Mouse (Mus musculus): ENCODE measurements around the gene Dhfr. TPM values are rescaled to one million over a fixed set of nuclear protein-coding genes. Genes with fewer than 3 reads are reported as not detected.
"Not testable (repeated sequence)": the region's sequence is repeated elsewhere in the genome, so short reads cannot be mapped to it uniquely, and the experiment has no call there.

The Dhfr gene
- total RNA-seq, 2 experiments from 2014 or later, result 1.3 to 1.8 TPM

GRCm38 (mm10) chr13:92371466-92371865 is 16.9 kb downstream of the Dhfr start:
- DNase-seq (ENCODE audit: extremely low spot score in 1 of 2, low spot score in 1 of 2), result not testable (repeated sequence)

- no peak for DNase-seq (ENCODE audit: extremely low spot score in 1 of 2, low spot score in 1 of 2)
Measured at GRCm38 (mm10) chr13:92387367-92387766, 32.8 kb downstream of the Dhfr start.

GRCm38 (mm10) chr13:92393047-92393661 is 38.6 kb downstream of the Dhfr start:
- no peak for DNase-seq (ENCODE audit: extremely low spot score in 1 of 2, low spot score in 1 of 2)

- DNase-seq (ENCODE audit: extremely low spot score in 1 of 2, low spot score in 1 of 2), result no peak
Measured at GRCm38 (mm10) chr13:92398491-92399384, 44.2 kb downstream of the Dhfr start.

- DNase-seq (ENCODE audit: extremely low spot score in 1 of 2, low spot score in 1 of 2), result no peak
Measured at GRCm38 (mm10) chr13:92402063-92402462, 47.5 kb downstream of the Dhfr start.

GRCm38 (mm10) chr13:92403496-92403895 is 49.0 kb downstream of the Dhfr start:
- no peak for DNase-seq (ENCODE audit: extremely low spot score in 1 of 2, low spot score in 1 of 2)

- DNase-seq (ENCODE audit: extremely low spot score in 1 of 2, low spot score in 1 of 2), result no peak
Measured at GRCm38 (mm10) chr13:92410486-92410885, 56.0 kb downstream of the Dhfr start.

- DNase-seq (ENCODE audit: extremely low spot score in 1 of 2, low spot score in 1 of 2), result no peak
Measured at GRCm38 (mm10) chr13:92419630-92420029, 65.1 kb downstream of the Dhfr start.

- no peak for DNase-seq (ENCODE audit: extremely low spot score in 1 of 2, low spot score in 1 of 2)
Measured at GRCm38 (mm10) chr13:92423711-92424110, 69.2 kb downstream of the Dhfr start.

- peak; percentile 30 to 31 for DNase-seq (ENCODE audit: extremely low spot score in 1 of 2, low spot score in 1 of 2)
Measured at GRCm38 (mm10) chr13:92425758-92426264, 71.3 kb downstream of the Dhfr start, which contains the start of gene Ankrd34b. TSS of gene Ankrd34b (plus strand) at chr13:92425896.

- DNase-seq (ENCODE audit: extremely low spot score in 1 of 2, low spot score in 1 of 2), result peak; percentile 13 to 24
Measured at GRCm38 (mm10) chr13:92426294-92427051, 71.9 kb downstream of the Dhfr start.

GRCm38 (mm10) chr13:92427351-92427855 is 72.9 kb downstream of the Dhfr start:
- no peak for DNase-seq (ENCODE audit: extremely low spot score in 1 of 2, low spot score in 1 of 2)

Other genes with a start within 250 kb of the Dhfr start
- gene Rasgrf2, start 223.1 kb upstream of the Dhfr start, total RNA-seq (2021), result 100 to 1,000 TPM; 105 to 114 TPM
- not detected for gene Gm20379, start 48.7 kb upstream of the Dhfr start, total RNA-seq (2021)
- 10 to 100 TPM; 20.8 to 26.5 TPM for gene Msh3, start 277 bp downstream of the Dhfr start, total RNA-seq (2021)
- 10 to 100 TPM; 13.7 to 14.2 TPM for gene Ankrd34b, start 71.2 kb downstream of the Dhfr start, total RNA-seq (2021)
- 10 to 100 TPM; 10.4 to 11.6 TPM for gene Fam151b, start 129.3 kb downstream of the Dhfr start, total RNA-seq (2021)
- 10 to 100 TPM; 15.4 to 21.7 TPM for gene Zfyve16, start 176.1 kb downstream of the Dhfr start, total RNA-seq (2021)
- not detected for gene Spz1, start 221.4 kb downstream of the Dhfr start, total RNA-seq (2021)